ENCODE assay signal across 8 mouse cellular contexts in the genomic region with DNA sequence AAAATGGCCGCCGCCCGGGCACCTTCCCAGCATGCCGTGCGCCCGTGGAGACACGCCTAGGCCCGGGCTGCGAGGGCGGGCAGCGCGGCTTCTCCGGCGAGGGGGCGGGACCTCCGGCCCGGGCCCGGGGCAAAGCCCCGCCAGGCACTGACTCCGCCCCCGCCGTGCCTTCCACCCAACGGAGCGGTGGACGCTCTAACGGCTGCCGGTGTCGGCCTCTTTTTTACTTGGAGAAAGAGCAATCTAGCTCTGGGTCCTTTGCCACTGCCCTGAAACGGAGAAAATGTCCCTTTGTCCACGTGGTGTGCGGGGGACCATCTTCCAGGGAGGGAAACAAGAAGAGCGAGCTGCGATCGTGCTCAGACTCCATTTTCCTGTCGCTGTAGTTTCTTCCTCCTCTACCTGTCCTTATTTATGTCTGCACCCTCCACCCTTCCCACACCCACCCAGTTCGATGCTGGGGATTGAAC. TPM values are rescaled to one million over a fixed set of nuclear protein-coding genes. Genes with fewer than 3 reads are reported as not detected.
DNase-seq lines count a peak whose midpoint lies in the region; ATAC-seq lines count a peak whose summit lies in the region.

Luc7l3 (minus strand) TSS at position 58 of the 470 bp plus-strand sequence.

- WGBS in hindbrain, embryonic 11.5 days: under 1% methylated on average over 36 of the region's 36 CpGs

- peak within 1 kb of the TSS; percentile 75 for H3K4me2 ChIP-seq in hindbrain, embryonic 11.5 days (replicated peaks; ENCODE audit: low read depth, low read length)

- H3K9me3 ChIP-seq in hindbrain, embryonic 11.5 days (ENCODE audit: control insufficient read depth, low read length): no peaks in the 10 kb centered on the region

- H3K27ac ChIP-seq in hindbrain, embryonic 11.5 days (ENCODE audit: low read depth, low read length): peak within 1 kb of the TSS; percentile 93

- ATAC-seq in hindbrain, embryonic 11.5 days (ENCODE audit: low FRiP score): peak; percentile 95

- peak within 1 kb of the TSS; percentile 98 for H3K9ac ChIP-seq in hindbrain, embryonic 11.5 days (ENCODE audit: low read depth, low read length)

- H3K27me3 ChIP-seq in hindbrain, embryonic 11.5 days (ENCODE audit: control insufficient read depth, insufficient read depth, low read length): no peaks in the 10 kb centered on the region

- DNase-seq in NIH3T3 (ENCODE audit: low read depth): peak; percentile 97
- peak; percentile 94 for DNase-seq in cerebellum, adult 9-11 months
- peak; percentile 87 to 92 for DNase-seq in frontal cortex, postnatal 10 days (ENCODE audit: low spot score in 2 of 2)
- DNase-seq in hindbrain, embryonic 11.5 days (ENCODE audit: low spot score): peak; percentile 96
- peak; percentile 95 to 96 for DNase-seq in layer of hippocampus, postnatal 14 days (ENCODE audit: low spot score in 2 of 2)
- peak; percentile 96 for DNase-seq in lung, postnatal 10 days
- peak; percentile 90 for DNase-seq in ovary, postnatal 14 days (ENCODE audit: low spot score)
- DNase-seq in thymus, postnatal 10 days (ENCODE audit: low spot score in 2 of 2): peak; percentile 91 to 94

- no peaks in the 10 kb centered on the region; the same call in 1 of the 2 replicates for H3K4me1 ChIP-seq in hindbrain, embryonic 11.5 days (replicated peaks; ENCODE audit: control insufficient read depth, insufficient read depth, low read length)

- H3K4me3 ChIP-seq in hindbrain, embryonic 11.5 days (ENCODE audit: low read depth, low read length): peak within 1 kb of the TSS; percentile 92

- no peaks in the 10 kb centered on the region for H3K36me3 ChIP-seq in hindbrain, embryonic 11.5 days (ENCODE audit: control insufficient read depth, insufficient read depth, low read length)

RNA-seq across cellular contexts. Expression of gene Luc7l3, which starts in this region (rescaled TPM):
- polyA plus RNA-seq in hindbrain, embryonic 11.5 days (2014; fragmentation: Nextera tagmentation; extraction: Ambion mirVana): 118 and 125 TPM in 2 replicates
- total RNA-seq in layer of hippocampus, postnatal 14 days (2021): 100 to 1,000 TPM; 119 to 127 TPM

Comparison
In these comparisons a context has a peak if more than half of its experiments do, and no peak if none do; other contexts are left out.
1. Peak in every context shown above with its lines: DNase-seq, ATAC-seq, H3K4me3 ChIP-seq and H3K27ac ChIP-seq.